Mouse (Mus musculus) liver, embryonic 14.5 days (tissue): ENCODE data around the gene Pik3r1. TPM values are rescaled to one million over a fixed set of nuclear protein-coding genes. Genes with fewer than 3 reads are reported as not detected.

Experiments used
- ATAC-seq: fragments of 200-750 bp; cut with Nextera tagmentation; 2 replicates; pipeline ENCODE4 v1.8.0; 2017; ENCODE audit warnings: moderate number of reproducible peaks, mild to moderate bottlenecking, moderate library complexity; ENCODE audit not compliant: insufficient read depth
- DNase-seq, 3 experiments: peaks; one replicate each; pipeline ENCODE4 v3.0.0-alpha.2; 2012 to 2013; ENCODE audit warnings: low read depth in 3 of 3, low spot score in 3 of 3
- H3K27ac ChIP-seq: fragments of 300-500 bp; sonication (generic); 2 replicates; pipeline ENCODE4 v1.5.1; 2014; ENCODE audit warnings: moderate library complexity, mild to moderate bottlenecking, control low read depth, inconsistent platforms
- H3K27me3 ChIP-seq: fragments of 300-500 bp; sonication (generic); 2 replicates; pipeline ENCODE4 v1.6.1; 2014; ENCODE audit warnings: mild to moderate bottlenecking, low read length, moderate library complexity; ENCODE audit not compliant: control insufficient read depth, insufficient read depth
- H3K36me3 ChIP-seq: fragments of 300-500 bp; sonication (generic); replicated peaks from 2 replicates; pipeline ENCODE4 v1.6.1; 2014; ENCODE audit warnings: low read depth; ENCODE audit not compliant: control insufficient read depth, insufficient read depth
- H3K4me1 ChIP-seq, 2 experiments: fragments of 200-500 bp in 1 of 2; fragments of 300-500 bp in 1 of 2; sonication (generic) in 1 of 2; replicated peaks; 2 replicates each; pipeline ENCODE4 v1.6.1; 2012 to 2014; ENCODE audit warnings: antibody characterized with exemption in 1 of 2, inconsistent platforms in 1 of 2, low read length in 1 of 2; ENCODE audit not compliant: control insufficient read depth in 2 of 2, insufficient read depth in 2 of 2
- H3K4me2 ChIP-seq: fragments of 300-500 bp; sonication (generic); 2 replicates; pipeline ENCODE4 v1.6.1; 2014; ENCODE audit warnings: low read depth, mild to moderate bottlenecking, control low read depth, moderate library complexity
- H3K4me3 ChIP-seq, 2 experiments: fragments of 200-500 bp in 1 of 2; fragments of 300-500 bp in 1 of 2; sonication (generic) in 1 of 2; 2 replicates each; pipeline ENCODE4 v1.5.1; 2012 to 2014; ENCODE audit warnings: low read depth in 2 of 2, low read length in 2 of 2, mild to moderate bottlenecking in 2 of 2, control low read depth in 1 of 2, inconsistent platforms in 1 of 2, moderate library complexity in 1 of 2; ENCODE audit not compliant: insufficient read depth in 1 of 2
- H3K9ac ChIP-seq: fragments of 300-500 bp; sonication (generic); replicated peaks from 2 replicates; pipeline ENCODE4 v1.6.1; 2014; ENCODE audit warnings: mild to moderate bottlenecking, control low read depth, moderate library complexity
- H3K9me3 ChIP-seq: fragments of 300-500 bp; sonication (generic); 2 replicates; pipeline ENCODE4 v1.6.1; 2016; ENCODE audit warnings: low read length, mixed read lengths; ENCODE audit not compliant: control insufficient read depth
- CTCF ChIP-seq: IDR thresholded peaks from 2 replicates; pipeline ENCODE4 v1.5.1; 2016; ENCODE audit warnings: antibody characterized with exemption, low read depth, control low read depth
- EP300 ChIP-seq: IDR thresholded peaks from 2 replicates; pipeline ENCODE4 v1.6.1; 2016; ENCODE audit warnings: antibody characterized with exemption, low read depth
- WGBS: fragments of 180-500 bp; shearing (Covaris S2); extraction: QIAGEN DNeasy Blood & Tissue Kit; methylation state at CpG from one replicate; pipeline ENCODE4 v1.1.7; 2014; ENCODE audit not compliant: insufficient replicate concordance; 5-methylcytosine and 5-hydroxymethylcytosine counted together
- polyA plus RNA-seq, 2 experiments: library from polyadenylated mRNA; depleted of rRNA in 1 of 2; stranded (reverse) in 1 of 2; unstranded in 1 of 2; fragments of >200 nt; fragmentation: Nextera tagmentation in 1 of 2; extraction: Ambion mirVana in 1 of 2; gene quantifications; 2 replicates each; pipeline versions ENCODE4 v1.2.1 to v1.2.3; 2012 to 2014

Gene Pik3r1
- polyA plus RNA-seq, 2 experiments, result 10.3 to 23.7 TPM

DNA sequence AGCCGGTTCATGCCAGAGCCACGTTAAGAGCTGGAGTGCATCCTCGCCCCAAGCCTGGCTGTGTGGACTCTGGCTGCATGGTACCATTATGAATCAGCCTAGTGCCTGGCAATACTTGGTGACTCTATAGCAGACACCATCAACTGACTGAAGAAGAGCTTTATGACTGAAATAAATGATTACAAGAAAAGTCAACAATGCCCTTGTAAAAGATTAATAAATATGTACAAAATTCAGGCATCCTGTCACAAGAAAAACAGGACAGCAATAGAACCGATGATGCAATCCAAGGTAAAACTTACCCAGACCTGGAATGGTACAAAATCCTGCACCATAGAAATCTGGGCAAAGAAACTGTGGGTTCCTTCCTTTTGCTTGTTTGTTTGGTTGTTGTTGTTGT is 11.0 kb upstream of the Pik3r1 start:
- Histone ChIP-seq H3K4me2 (no peak overlapping the region), H3K4me1 (no peaks in the 10 kb centered on the region), H3K36me3 (no peaks in the 10 kb centered on the region), H3K9ac (no peak overlapping the region), H3K9me3 (no peaks in the 10 kb centered on the region), H3K27ac (no peak overlapping the region), H3K4me3 (no peak overlapping the region), H3K27me3 (no peaks in the 10 kb centered on the region)
- TF ChIP-seq EP300, result no peak
- TF ChIP-seq CTCF, result no peak
- ATAC-seq, result no peak
- no peak for DNase-seq
- 77% methylated on average over 4 of the region's 4 CpGs for WGBS

DNA sequence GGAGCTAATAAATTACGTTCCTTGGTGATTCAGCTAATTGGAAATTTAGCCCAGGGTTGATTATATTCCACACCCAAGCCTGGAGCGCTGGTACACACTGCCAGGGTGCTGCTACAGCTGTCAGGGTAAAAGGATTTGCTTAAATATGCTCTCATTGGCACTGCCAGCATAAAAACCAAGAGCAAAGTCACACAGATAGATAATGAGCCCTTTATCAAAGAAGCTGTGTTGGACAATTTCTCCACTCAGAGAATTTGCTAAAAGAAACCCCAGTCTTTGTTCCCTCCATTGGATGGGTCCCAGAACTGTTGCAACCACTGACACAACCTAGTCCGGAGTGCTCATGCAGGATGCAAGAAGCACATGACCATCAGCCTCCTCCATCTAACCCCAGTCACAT is 9.8 kb upstream of the Pik3r1 start:
- Histone ChIP-seq H3K9me3 (no peaks in the 10 kb centered on the region), H3K4me1 (no peaks in the 10 kb centered on the region), H3K27me3 (no peaks in the 10 kb centered on the region), H3K9ac (no peak overlapping the region), H3K36me3 (no peaks in the 10 kb centered on the region), H3K4me2 (no peak overlapping the region), H3K4me3 (no peak overlapping the region), H3K27ac (no peak overlapping the region)
- DNase-seq, result no peak
- WGBS, result 65% methylated on average over 3 of the region's 3 CpGs
- ATAC-seq, result no peak
- TF ChIP-seq CTCF (no peak), EP300 (no peak)

GRCm38 (mm10) chr13:101771071-101771470 is 3.1 kb upstream of the Pik3r1 start:
- Histone ChIP-seq H3K4me3 (no peak overlapping the region), H3K4me2 (peak overlapping the region; percentile 49), H3K27me3 (no peaks in the 10 kb centered on the region), H3K36me3 (no peaks in the 10 kb centered on the region), H3K27ac (no peak overlapping the region), H3K4me1 (peaks cover 19 to 30% of the 10 kb centered on the region in 2 experiments), H3K9ac (0 out of 2 replicates have a peak overlapping the region, but pooled peaks have one; percentile 11), H3K9me3 (no peaks in the 10 kb centered on the region)
- TF ChIP-seq EP300 (peak; percentile 92), CTCF (no peak)
- DNase-seq (peak in 1 of 3 experiments; percentile 63), ATAC-seq (no peak)

- no peak for TF ChIP-seq EP300
- TF ChIP-seq CTCF, result no peak
- Histone ChIP-seq H3K9me3 (no peaks in the 10 kb centered on the region), H3K4me2 (no peak overlapping the region; the same call in 1 of the 2 replicates), H3K27ac (no peak overlapping the region), H3K9ac (no peak overlapping the region), H3K4me1 (peaks cover 28 to 40% of the 10 kb centered on the region in 2 experiments), H3K36me3 (no peaks in the 10 kb centered on the region), H3K4me3 (no peak overlapping the region), H3K27me3 (no peaks in the 10 kb centered on the region)
- WGBS, result 66% methylated on average over 4 of the region's 4 CpGs
- ATAC-seq (no peak), DNase-seq (no peak)
These were observed 1.9 kb upstream of the Pik3r1 start for GRCm38 (mm10) chr13:101769955-101770354.

DNA sequence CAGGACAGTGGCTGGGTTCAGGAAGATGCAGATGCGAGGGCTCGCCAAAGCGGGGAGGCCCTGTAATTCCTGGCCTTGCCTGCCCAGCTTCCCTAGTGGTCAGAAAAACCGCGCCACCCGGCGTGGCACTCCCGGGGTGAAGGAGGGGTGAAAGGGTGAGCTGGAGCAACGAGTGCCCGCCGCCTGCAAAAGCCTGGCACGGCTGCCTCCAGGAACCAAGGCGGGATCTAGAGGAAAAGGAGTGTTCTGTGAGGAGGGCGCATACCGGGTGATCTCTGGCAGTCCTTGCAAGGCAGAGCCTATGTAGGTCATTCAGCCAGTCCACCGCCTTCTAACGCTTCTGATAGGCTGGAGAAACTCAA is 594 bp upstream of the Pik3r1 start:
- TF ChIP-seq EP300 (no peak), CTCF (peak; percentile 38; the same call in 1 of the 2 replicates)
- WGBS, result 1% methylated on average over 17 of the region's 17 CpGs
- H3K9ac ChIP-seq, result peak overlapping the region; percentile 44
- H3K27me3 ChIP-seq, result no peaks in the 10 kb centered on the region
- peak; percentile 19 for ATAC-seq
- H3K9me3 ChIP-seq, result no peaks in the 10 kb centered on the region
- no peaks in the 10 kb centered on the region for H3K36me3 ChIP-seq
- no peak for DNase-seq
- peaks cover 30 to 43% of the 10 kb centered on the region in 2 experiments for H3K4me1 ChIP-seq
- peak overlapping the region; percentile 62 to 66 for H3K4me3 ChIP-seq
- H3K27ac ChIP-seq, result no peak overlapping the region
- peak overlapping the region; percentile 75 for H3K4me2 ChIP-seq
